Mouse (Mus musculus) urinary bladder, postnatal 25 days (tissue): ENCODE data around the gene Apoc4.
A peak's percentile ranks its signal among the peaks of the same experiment; 100 is the strongest.

Experiments used
- DNase-seq: peaks from one replicate; pipeline ENCODE4 v3.0.0; 2022; ENCODE audit warnings: low spot score

Apoc4 gene

GRCm38 (mm10) chr7:19676662-19677061, 4.6 kb downstream of the Apoc4 start:
- no peak for DNase-seq

GRCm38 (mm10) chr7:19675824-19676223, 5.5 kb downstream of the Apoc4 start:
- no peak for DNase-seq

GRCm38 (mm10) chr7:19673083-19673699, 8.1 kb downstream of the Apoc4 start:
- DNase-seq, result no peak

DNA sequence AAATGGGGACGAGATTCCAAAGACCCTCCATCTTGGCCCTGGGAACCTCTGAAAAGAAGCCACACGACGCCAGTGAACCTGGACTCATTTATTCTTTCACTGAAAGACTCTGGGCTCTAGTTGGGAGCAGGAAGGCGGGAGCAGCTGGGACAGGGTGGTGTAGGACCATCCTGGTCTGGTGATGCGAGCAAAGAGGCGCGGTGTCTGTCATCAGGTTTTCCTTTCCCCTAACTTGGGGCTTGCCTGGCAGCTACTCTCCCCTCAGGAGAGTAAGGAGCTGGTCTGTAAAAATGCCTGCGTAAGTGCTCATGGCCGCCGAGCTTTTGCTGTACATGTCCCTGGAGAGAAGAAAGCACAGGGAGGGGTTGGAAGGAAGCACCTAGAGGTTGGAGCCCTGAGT, 9.8 kb downstream of the Apoc4 start:
- DNase-seq, result no peak

DNA sequence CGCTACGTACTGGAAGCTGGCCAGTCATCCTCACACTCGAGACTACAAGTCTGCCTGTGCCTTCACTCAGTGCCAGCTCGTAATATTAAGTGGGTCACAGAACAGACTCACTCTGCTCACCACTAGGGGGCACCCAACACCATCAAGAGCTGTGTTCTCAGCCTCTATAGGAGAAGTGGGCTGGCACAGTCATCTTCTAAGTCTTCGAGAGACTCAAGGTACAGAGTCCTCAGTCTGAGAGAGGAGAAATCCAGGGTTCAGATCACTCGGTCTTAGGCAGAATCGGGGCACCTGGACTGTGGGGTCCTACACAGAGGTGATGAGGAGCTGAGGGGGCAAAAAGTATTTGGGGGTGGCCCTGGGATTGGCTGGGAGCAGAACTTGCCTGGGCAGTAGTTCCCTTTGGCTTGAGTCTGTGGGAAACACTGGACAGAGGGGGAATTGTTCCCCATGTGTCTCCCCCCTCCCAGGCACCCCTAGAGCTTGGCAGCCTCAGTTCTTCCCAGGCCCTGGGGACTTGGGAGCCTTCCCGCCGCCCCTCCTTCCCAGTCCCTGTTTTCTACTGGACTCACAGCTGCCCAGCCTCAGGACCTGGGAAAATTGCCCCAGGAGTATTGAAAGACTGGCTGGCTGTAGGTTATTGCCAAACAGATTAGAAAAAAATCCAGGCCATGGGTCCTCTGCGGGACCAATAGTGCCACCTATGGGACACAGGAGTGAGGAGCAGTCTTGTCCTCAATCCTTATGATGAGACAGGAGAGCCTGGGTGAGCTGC, 12.1 kb downstream of the Apoc4 start:
- DNase-seq, result peak; percentile 89

DNA sequence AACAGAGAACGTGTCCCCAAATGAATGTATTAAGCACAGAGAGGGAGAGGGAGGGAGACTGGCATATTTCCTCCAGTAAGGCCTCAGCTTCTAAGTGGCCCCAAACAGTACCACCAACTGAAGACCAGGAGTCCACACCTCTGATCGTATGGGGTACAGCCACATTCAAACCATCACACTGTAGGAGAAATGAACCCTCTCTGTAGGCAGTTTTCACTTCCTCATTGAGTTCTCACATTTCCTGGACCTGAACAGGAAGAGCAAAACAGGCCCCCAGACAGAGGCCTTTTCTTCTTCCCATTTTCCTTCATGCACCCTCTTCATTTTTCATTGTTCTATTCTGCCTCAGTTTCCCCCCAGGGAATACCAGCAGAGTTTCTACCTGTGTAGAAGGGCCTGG, 13.8 kb downstream of the Apoc4 start:
- no peak for DNase-seq

GRCm38 (mm10) chr7:19666750-19667149, 14.5 kb downstream of the Apoc4 start:
- no peak for DNase-seq

DNA sequence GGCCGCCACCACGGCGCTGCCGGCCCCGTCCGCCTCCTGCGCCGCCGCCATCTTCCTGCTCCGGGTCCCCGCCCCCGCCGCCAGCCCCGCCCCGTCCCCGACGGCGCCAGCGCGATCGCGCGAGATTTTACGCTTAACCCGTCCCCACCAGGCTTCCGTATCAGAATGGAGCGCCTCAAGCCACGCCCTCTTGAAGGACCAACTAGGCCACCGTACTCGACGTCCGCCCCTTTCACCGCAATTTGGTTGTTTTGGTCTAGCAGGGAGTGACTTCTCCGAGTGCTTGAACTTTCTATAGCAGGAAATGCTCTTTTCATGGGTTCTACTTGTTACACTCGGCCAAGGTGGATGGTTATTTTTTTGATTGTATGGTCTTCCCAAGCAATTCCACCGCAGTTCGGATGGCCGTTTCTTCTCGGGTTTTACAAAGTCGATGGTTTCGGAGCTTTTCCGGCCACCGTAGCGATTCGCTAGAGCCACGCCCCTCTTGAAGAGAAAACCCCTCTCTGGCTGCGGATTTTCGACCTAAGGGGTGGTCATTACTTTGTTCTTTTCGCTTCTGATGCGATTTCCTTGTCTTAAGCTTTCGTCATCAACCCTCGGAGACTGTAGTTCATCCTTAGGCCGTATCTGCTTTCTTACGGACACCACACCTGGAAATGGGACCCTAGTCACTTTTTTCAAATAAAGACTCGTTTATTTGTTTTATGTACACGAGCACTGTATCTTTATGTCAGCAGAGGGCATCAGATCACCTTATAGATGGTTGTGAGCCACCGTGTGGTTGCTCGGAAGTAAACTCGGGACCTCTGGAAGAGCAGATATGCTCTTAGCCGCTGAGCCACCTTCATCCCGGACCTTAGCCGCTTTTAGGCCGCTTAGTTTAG, 16.1 kb downstream of the Apoc4 start, which contains the start of gene Clptm1:
TSS of gene Clptm1 (minus strand) at position 79 of the 887 bp plus-strand sequence.
- DNase-seq, result peak; percentile 95

DNA sequence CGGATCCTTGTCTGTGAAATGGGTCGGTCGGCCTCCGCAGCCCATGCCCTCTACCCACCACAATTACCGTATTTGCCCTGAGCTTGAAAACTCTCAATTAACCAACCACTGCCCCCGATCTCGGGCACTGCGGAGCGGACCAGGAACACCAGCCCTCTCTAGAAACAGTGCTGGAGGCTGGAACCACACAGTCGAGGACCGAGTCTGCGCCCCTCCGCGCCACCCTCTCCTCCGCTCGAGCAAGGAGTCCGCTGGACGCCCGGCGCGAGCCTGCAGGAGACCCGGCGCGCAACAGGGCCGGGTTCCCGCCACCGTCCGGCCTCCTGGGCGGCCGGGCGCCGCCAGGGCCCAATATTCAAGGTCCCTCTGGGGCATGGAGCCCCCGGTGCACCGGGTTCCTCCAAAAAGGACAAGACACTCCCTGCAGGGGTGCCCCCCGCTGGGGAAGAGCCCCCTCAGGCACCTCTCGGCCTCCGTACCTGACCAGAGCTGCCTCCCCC, 16.8 kb downstream of the Apoc4 start:
- no peak for DNase-seq

DNA sequence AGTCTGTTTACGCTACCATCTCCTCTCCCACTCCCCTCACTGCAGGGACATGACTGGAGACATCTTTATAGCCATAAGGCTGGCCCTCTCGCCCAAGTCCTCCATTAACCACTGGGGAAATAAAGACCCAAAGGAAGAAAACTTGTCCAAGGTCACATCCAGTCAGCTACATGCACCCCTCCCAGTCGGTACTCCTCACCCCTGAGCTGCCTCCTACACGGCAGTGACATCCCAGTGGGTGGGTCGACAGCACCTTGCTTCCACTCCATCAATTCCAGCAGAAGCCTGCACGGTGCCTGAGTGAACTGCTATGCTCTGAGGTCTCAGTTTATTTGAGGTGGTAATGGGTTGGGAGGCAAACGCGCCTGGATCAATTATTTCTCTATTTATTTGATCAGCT, 17.3 kb downstream of the Apoc4 start:
- no peak for DNase-seq

DNA sequence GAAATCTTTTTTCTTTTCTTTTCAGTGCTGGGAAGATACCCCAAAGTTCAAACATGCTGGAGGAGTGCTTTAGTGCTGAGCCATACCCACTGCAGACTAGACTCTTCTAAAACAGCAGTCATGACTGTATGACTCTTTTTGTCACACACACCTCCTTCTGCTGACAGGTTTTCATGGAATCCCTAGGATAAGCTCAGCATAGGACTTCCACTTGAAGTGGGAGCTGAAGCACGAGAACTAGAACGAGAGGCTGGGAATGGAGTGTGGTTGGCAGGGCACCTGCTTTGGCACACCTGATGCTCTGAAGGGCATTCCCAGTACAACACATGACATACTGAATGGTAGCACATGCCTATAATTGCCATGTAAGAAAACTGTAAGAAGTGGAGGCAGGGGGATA, 28.7 kb downstream of the Apoc4 start:
- no peak for DNase-seq

DNA sequence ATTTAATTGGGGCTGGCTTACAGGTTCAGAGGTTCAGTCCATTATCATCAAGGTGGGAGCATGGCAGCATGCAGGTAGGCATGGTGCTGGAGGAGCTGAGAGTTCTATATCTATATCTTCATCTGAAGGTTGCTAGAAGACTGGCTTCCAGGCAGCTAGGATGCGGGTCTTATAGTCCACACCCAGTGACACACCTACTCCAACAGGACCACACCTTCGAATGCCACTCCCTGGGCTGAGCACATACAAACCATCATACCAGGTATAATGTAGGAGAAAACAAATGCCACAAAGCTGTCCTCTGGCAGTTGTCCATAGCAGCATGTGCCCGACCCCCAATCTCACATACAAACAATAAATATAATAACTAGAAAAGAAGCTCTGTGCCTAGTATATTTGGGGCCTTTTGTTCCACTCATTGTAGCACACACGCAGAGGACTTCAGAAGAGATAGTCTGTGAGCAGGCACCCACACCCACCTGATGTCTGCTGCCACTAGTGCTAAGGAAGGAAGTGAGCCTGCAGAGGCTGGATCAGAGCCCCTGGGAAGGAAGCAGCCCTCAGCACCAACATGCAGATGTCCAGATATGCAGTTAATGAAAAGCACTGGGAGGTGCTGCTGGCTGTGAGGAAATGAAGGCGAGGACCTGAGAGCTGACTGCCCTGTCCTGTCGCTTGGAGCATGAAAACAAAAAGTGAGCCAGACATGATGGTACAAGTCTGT, 30.1 kb downstream of the Apoc4 start:
- no peak for DNase-seq

GRCm38 (mm10) chr7:19641223-19641622, 40.1 kb downstream of the Apoc4 start:
- no peak for DNase-seq

DNA sequence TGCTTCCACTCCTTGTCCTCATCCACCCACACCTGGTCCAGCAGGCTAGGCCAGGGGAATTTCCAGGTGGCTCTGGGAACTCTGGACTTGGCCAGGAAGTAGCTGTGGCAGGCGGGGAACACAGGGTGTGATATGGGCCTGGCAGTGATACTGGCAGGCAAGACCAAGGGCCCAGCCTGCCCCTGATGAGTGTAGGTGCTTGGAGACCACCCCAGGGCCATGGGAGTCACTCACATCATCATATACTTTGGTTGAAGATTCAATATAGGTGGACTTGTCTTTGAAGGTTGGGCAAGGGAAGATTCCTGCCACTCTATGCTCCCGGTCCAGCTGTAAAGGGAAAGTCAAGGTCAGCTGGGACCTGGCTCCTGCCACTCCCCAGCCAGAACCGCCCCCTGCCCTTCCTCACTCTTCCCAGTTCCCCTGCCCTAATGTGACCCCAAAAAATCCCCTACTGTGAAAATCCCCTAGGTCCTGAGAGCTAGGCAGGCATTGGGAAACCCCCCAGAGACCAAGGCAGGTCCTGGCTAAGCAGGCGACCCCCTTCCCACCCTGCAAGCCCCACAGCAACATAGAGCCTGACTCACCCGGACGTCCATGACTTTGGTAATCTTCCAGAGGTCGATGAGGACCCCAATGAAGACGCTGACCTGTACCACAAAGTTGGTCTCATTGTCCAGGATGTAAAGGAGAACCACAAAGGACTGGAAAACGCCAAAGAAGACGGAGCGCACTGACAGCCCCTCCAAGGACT, 46.0 kb downstream of the Apoc4 start:
- no peak for DNase-seq

- DNase-seq, result no peak
These were observed 46.7 kb downstream of the Apoc4 start for GRCm38 (mm10) chr7:19634591-19634990.

DNA sequence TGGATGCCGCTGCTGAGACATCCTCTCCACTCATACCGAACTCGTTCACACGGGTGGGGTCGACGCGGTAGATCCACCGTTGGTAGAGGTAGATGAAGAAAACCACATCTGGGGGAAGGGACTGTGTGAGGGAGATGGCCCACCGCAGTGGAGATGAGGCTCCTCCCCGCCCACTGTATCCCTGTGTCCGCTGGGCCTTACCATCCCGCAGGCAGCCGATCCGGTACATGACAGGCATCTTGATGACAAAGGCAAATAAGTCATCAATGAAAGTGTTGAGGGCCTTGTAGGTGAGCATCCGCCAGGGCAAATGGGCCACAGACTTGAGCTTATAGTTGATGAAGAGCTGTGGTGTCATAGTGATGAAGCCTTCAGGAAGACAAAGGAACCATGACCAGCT, 47.4 kb downstream of the Apoc4 start:
- no peak for DNase-seq

DNA sequence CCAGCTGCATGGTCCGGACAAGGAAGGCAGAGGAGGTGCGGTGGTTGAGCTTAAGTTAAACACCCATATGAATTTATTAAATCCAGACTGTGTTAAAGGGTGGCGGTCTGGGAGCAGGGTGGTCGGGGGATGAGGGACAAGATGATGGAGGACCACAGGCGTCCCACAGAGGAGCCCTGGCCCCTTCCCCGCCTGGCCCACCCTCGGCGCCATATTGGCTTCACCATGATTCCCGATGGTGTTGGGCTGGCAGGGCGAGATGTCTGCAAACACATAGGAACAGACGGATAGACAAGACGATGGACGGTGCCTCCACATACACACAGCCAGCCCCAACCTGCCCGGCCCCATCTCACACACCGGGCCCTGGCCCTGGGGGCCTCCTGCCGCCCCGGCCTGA, 48.1 kb downstream of the Apoc4 start:
- DNase-seq, result no peak

DNA sequence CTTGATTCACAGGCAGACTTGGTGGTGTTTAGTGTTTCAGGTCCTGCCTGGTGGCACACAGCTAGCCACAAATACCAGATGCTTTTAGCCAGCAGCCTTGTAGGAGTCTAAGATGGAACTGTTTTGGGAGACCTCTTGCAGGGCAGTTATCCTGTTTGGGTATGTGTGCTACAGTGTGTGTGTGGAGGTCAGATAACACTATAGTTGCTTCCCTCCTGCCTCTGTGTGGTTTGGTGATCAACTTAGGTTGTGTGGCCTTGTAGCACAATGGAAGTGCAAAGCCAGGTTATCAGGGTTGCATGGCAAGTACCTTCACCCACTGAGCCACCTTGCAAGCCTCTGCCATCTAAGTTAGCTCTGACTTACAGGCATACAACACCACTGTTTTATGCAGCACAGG, 48.6 kb downstream of the Apoc4 start:
- DNase-seq, result no peak

DNA sequence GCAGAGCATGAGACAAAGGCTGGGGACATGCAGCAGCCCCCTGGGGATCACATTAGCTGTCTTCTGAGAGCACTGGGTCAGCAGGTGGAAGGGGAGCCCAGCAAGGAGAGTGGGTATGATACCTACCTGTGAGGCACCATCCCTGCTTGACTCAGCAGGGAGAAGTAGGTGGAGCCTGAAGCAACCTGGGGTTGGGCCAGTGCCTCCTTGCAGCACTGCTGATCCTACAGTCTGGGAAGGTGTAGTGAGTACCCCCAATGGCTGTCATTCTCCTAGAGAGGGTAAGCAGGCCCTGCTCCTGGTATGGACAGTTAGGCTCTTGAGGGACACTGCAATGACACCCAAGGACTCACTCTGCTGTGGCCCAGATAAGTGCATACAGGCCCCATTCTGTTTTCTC, 49.0 kb downstream of the Apoc4 start:
- DNase-seq, result no peak

GRCm38 (mm10) chr7:19629361-19629734, 51.9 kb downstream of the Apoc4 start, which contains the start of gene Relb:
Relb (minus strand) TSS chr7:19629438.
- peak; percentile 95 for DNase-seq
